Mouse (Mus musculus) urinary bladder, adult 18-20 months (tissue): Measurements from ENCODE around the gene Fkbpl.
A peak's percentile ranks its signal among the peaks of the same experiment; 100 is the strongest.

Experiments
- DNase-seq, 2 experiments: peaks; one replicate each; pipeline ENCODE4 v3.0.0; 2022; ENCODE audit warnings: low spot score in 2 of 2, mixed read lengths in 2 of 2

The Fkbpl gene

DNA sequence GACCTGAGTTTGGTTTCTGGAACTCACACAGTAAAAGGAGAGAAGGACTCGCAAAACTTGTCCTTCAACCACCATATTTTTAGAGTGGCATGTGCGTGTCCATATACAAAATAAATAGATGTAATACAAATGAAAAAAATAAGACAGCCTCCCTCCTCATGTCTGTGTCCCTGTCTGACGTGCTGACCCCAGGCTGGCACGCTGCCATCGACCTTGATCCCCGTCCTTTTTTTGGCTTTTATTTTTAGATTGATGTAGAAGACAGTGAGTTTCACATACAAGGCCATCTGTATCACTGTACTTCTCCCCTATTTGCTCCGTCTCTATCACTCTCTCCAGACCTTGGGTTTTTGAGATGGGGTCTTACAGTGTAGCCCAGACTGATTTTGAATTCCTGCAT, 19.9 kb downstream of the Fkbpl start:
- no peak for DNase-seq

DNA sequence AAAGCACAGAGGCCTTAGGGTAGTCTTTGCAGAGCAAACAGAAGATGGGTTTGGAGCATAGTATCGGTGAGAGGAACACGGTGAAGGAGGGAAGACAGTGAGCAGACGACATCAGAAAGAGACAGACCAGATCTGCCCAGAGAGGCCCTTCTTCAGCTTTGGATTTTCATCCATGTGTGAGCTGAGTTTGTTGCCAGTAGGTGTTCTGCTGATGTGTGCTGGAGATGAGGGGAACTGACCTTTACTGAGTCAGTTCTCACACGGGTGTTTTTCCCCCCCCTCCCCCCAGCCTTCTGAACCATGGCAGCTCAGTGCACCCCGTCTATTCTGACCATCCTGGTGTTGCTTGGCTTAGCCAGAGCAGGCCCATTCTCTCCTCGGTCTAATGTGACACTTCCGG, 25.7 kb downstream of the Fkbpl start, which contains the start of gene Tnxb:
Gene Tnxb, plus strand, starts transcription at position 301 of the 400 bp plus-strand sequence.
- no peak for DNase-seq

DNA sequence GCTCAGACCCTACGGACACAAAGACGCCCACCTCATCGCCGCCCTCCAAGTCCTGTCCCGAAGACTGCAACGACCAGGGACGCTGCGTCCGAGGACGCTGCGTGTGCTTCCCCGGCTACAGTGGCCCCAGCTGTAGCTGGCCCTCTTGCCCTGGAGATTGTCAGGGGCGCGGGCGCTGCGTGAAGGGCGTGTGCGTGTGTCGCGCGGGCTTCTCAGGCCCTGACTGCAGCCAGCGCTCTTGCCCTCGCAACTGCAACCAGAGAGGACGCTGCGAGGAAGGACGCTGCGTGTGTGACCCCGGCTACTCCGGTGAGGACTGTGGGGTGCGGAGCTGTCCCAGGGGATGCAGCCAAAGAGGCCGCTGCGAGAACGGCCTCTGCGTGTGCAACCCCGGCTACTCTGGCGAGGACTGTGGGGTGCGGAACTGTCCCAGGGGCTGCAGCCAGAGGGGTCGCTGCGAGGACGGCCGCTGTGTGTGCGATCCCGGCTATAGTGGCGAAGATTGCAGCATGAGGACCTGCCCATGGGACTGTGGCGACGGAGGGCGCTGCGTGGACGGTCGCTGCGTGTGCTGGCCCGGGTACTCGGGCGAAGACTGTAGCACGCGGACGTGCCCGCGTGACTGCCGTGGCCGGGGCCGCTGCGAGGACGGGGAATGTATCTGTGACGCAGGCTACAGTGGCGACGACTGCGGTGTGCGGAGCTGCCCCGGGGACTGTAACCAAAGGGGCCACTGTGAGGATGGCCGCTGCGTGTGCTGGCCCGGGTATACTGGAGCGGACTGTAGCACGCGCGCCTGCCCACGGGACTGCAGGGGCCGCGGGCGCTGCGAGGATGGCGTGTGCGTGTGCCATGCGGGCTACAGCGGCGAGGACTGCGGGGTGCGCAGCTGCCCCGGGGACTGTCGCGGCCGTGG, 26.8 kb downstream of the Fkbpl start:
- no peak for DNase-seq

DNA sequence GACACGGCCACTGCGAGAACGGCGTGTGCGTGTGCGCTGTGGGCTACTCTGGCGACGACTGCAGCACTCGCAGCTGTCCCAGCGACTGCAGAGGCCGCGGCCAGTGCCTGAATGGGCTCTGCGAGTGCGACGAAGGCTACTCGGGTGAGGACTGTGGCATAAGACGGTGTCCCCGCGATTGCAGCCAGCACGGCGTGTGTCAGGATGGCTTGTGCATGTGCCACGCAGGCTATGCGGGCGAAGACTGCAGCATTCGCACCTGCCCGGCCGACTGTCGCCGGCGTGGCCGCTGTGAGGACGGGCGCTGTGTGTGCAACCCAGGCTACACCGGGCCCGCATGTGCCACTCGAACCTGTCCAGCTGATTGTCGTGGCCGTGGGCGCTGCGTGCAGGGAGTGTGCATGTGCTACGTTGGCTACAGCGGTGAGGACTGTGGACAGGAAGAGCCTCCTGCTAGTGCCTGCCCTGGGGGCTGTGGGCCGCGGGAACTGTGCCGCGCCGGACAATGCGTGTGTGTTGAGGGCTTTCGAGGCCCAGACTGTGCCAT, 27.8 kb downstream of the Fkbpl start:
- no peak for DNase-seq

DNA sequence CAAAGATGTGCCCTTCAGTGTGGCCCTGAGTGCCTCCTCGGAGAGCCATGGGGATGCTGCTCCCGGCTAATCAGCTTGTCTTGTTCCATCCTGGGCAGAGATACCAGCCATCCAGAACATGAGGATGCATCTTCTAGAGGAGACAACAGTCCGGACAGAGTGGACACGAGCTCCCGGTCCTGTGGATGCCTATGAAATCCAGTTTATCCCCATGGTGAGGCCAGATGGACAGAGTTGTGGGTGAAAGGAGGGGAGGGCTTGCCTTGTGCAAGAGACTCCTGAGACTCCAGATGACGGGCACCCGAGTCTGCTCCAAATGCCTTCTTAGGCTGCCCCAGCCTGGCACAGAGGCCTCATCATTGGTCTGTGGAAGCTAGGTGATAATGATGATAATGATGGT, 28.6 kb downstream of the Fkbpl start:
- no peak for DNase-seq

DNA sequence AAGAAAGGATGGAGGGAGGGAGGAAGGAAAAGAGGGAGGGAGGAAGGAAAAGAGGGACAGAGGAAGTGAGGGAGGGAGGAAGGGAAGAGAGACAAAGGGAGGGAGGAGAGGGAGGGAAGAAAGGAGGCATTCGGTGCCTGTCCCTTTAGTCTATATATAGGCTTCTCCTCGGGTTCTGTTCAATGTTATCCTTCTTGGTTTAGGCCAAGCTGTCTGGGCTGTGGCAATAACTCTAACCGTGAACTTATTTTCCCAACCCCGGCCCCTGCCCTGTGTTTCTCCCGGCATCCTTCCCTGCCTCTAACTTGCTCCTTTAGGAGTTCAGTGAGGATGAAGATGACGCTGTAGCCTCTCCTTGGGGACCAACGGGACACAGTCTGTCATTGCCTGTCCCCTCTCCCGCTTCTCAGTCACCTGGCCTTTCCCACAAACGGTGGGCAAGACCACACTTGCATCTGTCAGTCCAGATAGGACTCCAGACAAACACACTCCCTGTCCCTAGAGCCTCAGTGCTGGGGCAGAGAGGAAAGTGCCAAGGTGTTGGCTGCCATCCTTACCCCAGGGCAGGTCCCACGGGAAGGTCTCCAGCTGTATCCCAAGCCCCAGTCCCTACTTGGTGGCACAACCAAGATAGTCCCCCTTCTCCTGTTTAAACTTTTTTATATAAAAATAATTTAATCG, 30.1 kb downstream of the Fkbpl start:
- no peak for DNase-seq

DNA sequence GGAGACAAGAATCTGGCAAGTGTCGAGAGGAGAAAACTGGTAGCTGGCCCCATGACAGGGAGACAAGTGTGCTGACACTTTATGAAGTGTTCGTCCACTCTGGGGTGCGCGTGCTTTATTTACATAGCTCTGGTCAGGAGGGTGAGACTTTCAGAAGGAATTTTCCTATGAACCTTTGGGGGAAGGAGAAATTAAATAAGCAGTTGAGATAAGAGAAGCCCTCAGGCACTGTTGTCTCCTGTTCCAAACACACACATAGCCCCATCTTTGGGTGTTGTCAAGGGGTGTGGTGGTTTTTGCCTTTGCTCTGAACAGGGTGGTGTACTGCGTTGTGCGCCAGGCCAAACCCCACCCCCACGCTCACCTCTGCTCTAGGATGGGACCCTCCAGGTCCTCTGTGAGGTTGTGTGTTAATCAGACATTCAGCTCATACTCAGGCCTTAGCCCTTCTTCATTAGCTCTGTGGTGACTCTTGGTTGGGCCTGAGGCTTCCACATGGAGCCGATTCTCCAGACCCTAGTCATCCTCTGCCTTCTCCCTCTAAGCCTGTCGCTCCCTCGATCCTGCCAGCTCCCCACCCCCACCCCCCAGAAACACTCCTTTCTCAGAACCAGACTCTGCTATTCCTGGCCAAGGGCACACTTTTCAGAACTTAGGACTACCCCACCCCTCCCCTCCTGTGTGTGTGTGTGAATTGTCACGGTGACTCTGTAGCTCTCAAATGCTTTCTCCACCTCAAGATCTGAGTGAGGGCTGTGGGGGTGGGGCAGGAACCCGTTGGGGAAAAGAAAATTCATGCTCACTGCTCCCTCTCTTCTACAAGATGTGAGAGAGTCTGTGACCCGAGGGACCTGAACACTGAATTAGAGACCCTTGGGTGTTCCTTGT, 30.9 kb downstream of the Fkbpl start:
- no peak for DNase-seq

DNA sequence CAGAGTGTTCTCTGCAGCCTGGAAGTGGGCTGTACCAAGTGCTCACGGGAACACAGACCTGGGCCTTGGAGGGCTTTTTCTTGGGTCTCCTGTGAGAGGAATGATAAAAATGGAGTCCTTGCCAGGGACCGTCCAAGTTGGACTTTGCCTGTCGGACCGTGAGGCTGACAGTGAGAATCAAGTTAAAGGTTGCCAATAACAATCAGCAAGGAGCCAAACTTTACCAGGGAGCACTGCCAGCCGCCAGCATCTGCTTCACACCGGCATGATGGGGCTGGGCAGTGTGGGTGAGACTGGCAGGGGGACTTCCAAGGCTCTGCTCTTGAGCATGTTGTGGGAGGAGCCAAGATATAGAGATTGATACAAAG, 31.5 kb downstream of the Fkbpl start:
- DNase-seq = no peak

DNA sequence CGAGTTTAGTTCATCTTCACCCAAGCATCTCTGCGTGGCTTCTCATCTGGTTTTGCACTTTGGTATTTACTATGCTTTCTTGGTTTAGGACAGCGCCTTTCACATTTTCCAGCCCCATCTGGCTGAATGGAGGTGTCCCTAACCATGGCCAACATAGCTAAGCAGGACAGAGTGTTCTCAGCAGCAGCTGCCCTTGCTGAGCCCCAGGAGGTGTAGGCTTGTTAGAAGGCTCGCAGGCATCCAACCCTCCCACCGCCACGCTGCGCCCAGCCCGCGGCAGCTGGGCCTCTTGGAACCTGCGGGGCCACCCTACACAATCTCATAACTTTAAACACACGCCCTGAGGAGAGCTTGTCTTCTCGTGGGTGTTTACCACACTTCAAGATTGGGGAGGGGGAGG, 32.1 kb downstream of the Fkbpl start:
- DNase-seq = no peak

DNA sequence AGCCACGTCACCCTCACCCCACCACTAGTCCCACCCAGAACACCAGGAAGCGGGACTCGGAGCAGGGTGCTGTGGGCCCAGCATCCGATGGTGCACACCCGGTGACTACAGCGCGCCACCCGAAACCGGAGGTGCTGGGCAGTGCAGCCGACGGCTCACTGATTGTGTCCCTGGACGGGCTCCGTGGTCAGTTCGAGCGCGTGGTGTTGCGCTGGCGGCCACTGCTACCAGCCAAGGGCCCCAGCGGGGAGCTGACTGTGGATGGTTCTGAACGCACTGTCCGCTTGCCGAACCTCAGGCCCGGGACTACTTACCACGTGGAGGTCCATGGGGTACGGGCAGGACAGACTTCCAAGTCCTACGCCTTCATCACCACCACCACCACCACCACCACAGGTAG, 35.6 kb downstream of the Fkbpl start:
- DNase-seq = no peak

DNA sequence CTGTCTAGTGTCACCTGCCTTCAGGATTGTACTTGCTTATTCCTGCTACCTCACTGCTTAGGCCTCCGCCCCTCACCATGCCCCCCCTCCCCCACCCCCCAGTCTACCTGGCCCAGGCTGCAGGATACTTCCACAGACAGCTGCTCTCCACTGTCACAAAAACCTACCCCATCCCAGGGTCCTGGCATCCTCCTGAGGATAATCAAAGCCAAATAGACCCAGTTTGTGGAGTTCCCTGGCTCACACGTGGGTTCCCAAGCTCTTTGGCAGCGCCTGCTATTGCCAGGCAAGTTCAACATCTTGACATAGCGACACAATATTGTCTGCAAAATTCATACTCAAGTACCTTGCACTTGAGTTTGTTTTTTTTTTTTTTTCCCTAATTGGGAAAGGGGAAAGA, 36.1 kb downstream of the Fkbpl start:
- no peak for DNase-seq

DNA sequence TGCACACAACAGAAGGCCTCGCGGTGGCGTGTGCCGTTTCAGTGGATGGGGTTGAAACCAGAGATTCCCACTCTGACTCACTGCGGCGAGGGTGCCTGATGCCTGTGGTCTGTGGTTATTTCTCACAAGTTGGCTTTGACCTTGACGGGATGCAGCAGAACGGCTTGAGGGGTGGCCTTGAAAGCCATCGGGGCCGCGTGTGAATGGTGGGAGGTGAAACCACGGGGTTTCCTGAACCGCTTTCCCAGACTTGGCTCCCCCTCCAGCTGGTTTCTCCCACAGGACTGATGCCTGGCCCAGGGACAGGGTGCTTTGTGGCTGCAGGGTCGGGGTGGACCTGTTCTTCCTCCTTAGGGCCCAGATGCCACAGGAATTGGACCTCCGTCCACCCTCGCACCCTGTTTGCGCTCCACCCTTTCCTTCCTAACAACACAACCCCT, 36.6 kb downstream of the Fkbpl start:
- no peak for DNase-seq

DNA sequence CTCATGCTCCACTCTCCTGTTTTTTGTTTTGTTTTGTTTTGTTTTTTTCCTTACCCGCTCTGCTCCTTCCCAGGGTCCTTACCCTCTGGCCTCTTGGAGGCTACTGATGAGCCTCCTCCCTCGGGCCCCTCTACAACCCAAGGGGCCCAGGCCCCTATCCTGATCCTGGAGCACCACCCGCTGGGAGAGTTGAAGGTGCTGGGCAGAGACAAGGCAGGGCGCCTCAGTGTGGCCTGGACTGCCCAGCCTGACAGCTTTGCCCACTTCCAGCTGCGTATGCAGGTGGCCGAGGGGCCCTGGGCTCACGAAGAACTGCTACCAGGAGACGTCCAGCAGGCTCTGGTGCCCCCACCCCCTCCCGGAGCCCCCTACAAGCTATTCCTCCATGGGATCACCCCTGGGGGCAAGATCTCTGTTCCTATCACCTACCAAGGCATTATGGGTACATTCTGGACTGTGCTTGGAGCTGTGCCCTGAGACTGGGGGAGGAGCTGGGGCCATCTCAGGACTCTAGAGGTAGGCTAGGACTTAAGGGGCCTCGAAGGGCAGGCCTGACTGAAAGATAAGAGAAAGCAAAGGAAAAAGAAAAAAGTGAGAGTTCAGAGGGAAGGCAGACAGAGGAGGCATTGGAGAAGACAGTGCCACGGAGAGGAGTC, 37.4 kb downstream of the Fkbpl start:
- no peak for DNase-seq

DNA sequence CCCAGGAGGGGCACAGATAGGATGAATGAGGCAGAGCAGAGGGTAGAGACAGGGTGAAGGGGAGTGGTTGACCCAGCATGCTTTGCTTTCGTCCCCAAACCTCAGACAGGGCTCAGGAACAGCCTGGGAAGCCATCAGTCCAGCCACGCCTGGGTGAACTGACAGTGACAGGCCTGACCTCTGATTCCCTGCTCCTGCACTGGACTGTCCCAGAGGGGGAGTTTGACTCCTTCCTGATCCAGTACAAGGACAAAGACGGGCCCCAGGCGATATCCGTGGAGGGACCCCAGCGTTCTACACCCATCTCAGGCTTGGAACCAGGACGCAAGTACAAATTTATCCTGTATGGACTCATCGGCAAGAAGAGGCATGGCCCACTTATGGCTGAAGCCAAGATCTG, 38.6 kb downstream of the Fkbpl start:
- DNase-seq = no peak

DNA sequence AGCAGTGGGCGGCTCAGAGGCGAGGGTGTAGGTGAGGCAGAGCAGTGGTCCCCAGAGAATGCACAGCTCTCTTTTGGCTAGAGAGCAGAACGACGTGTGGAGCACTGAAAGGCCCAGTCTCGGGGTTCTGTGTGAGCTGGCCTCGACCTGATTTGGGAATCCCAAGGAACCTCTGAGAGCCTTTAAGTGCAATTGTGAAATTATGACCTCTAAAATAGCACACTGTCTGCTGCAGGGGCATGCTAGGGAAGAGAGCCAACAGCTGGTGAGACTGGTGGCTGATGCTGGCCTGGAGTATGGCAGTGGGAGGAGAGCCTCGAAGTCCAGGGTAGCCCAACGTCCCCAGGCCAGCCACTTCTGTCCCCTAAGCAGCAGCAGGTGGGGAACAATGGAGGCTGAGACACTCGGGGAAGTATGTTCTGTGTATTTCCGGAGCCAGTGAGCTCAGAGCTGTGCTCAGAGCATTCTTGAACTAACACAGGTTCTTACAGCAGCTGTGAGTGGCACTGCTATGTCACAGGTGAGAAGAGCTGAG, 39.2 kb downstream of the Fkbpl start:
- no peak for DNase-seq

DNA sequence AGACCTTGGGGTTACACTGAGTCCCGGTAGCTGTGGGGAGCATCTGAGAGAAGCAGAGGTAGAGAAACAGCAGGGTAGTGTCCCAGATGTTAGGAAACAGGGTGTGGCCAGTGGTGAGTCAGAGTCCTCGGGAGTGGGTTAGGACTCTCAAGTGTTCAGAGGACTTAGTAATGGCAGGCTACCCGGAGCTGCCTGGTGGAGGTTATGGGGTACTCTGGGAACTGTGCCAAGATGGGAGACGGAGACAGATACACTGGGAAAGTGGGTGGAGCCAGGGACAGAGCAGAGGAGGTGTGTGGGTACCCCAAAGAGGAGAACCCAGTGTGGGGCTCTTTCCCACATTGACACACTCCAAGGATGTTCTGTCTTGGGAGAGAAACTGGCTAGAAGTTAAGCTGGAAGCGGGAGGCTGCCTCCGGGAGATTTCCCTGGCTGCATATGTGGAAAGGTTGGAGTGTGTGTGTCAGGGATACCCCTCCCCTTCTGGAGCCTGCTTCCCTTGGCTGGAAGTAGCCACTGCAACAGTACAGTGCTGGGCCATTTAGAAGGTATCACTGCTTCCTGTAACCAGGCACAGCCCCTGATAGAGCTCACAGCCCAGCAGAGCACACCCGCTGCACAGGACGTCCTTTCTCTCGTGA, 39.8 kb downstream of the Fkbpl start:
- DNase-seq = peak in 1 of 2 experiments; percentile 53

DNA sequence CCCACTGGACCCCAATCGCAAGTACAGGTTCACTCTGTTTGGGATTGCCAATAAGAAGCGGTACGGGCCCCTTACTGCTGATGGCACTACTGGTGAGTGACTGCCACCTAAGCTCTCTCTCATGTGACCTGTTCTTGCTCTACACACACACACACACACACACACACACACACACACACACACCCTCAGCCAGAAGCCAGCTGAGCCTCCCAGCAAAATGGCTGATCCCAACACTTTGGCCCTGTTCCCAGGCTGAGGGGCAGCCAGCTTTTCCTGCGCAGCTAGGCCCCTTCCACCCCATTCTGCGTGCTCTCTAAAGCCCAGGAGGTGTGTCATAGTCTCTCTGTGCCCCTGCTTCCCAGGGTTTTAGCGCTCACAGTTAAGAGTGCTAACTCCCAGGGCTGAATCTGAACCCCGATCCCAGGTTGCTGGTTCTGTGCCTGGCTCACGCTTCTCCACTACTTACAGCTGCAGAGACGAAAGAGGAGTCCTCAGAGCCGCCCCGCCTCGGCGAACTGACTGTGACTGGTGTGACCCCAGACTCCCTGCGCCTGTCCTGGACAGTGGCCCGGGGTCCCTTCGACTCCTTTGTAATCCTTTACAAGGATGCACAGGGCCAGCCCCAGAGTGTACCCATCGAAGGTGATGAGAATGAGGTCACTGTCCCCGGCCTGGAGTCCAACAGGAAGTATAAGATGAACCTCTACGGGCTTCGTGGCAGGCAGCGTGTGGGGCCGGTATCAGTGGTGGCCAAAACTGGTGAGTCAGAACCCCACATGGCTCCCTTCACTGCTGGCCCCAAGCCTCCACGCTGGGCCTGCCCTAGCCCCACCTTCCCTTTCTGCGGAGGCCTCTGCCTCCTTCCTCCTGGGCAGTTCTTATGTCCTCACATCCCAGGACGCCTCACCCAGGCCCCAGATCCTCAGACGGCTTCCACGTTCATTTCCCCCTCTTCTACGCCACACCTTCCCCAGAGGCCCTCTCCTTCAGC, 40.9 kb downstream of the Fkbpl start:
- DNase-seq = peak in 1 of 2 experiments; percentile 62

DNA sequence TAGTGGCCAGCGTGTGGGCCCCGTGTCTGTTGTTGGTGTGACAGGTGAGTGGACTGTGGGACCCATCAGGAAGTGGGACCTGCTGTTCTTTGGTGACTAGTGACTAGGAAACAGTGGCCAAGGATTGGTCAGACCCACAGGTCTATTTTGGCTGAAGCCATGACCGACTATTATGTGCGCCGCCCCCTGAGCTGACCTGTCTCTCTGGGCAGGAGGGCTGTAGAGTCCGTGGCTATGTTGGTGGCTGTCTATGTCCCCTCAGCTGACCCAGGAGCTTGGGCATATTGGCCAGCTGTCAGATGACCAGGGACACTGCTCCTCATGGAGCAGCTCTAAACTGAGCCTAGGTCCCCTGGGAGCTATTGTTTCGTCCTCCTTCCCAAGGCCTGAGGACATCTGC, 44.3 kb downstream of the Fkbpl start:
- DNase-seq = no peak

DNA sequence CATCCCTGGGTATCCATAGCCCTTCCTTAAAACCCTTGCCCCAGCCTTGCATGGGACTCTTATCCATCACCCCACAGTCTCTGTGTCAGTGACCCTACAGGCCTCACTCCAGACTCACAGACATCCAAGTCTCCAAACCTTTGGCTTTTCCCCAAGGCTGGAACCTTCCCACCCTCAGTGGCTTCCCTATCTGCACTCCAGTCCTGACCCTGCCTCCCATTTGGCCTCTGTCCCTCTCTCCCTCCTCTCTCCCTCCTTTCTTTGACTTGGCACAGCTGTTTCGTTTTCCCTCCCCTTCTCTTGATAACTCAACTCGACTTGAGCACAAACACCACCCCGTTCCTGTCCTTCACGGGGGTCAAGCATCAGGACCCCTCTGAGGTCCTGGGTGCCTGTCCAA, 45.9 kb downstream of the Fkbpl start:
- DNase-seq = peak in 1 of 2 experiments; percentile 69
